Mouse (Mus musculus) gastrocnemius, postnatal 14 days (tissue): ENCODE measurements around the gene Sass6. TPM values are rescaled to one million over a fixed set of nuclear protein-coding genes. Genes with fewer than 3 reads are reported as not detected.
A peak's percentile ranks its signal among the peaks of the same experiment; 100 is the strongest.
"Not testable (repeated sequence)": the region's sequence is repeated elsewhere in the genome, so short reads cannot be mapped to it uniquely, and the experiment has no call there.

Experiments used
- DNase-seq: peaks from one replicate; pipeline ENCODE4 v3.0.0; 2021; ENCODE audit warnings: mixed read lengths
- intact Hi-C: fragments of 180-260 bp; cut with DNase I; formaldehyde crosslinking; loops from one replicate; pipeline ENCODE4 v1.15.1; 2025; ENCODE audit warnings: low total_unique reads
- long read RNA-seq, 2 experiments: library from polyadenylated mRNA; stranded (forward); transcript quantifications; one replicate each; pipeline ENCODE4 v2.0.0; 2021
- total RNA-seq, 2 experiments: library from RNA; stranded (reverse); gene quantifications; 2 replicates each; pipeline ENCODE4 v1.2.3; 2021

Gene Sass6
- total RNA-seq = 1 to 10 TPM; 3.0 to 3.4 TPM
- long read RNA-seq, experiment 1 = 0 reads
- long read RNA-seq, experiment 2, partial matches to known transcripts = 0 of 1 reads
- long read RNA-seq, experiment 2, other reads (novel, unspliced or antisense) = 0 of 1 reads

DNA sequence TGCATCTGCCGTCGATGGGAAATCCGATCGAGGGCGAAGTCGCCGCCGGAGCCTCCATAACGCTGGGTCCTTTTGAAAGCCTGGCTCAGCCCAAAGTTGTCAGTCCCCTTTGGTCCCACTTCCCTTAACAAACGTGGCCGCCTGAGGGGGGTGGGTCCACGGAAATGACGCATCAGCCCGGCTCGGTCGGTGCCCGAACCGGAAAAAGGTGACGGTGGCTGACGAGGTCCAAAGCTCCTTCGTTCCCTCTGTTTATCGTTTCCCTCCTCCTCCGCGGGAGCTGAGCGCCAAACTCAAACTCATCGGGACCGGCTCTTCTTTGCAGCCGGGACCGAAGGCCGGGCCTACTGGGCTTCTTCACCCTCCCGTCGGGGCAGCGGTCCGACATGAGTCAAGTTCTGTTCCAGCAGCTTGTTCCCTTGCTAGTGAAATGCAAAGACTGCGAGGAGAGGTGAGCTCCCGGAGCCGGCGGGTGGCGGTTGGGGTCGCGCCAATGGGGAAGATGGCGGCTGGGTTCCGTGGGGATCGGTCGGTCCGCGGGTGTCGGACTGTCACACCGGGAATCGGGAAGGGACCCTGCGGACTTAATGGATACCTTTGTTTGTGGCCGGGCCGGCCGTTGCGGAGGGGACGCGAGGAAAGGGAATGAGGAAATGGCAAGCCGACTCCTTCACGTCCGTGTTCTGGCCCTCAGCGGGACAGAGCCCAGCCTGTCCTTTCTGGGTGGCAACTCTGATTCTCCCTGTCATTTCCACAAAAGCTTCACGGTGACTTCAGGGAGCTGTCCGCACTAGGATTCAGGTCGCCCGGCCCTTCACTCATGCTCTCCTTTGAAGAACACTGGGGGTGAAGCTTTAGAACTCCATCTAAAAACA, at the start of gene Sass6:
Gene Sass6 (plus strand): TSS at position 255 of the 875 bp plus-strand sequence.
- intact Hi-C loops = loop anchor here (10.0 kb wide), 1 partner anchor 70 kb away; the partner anchor contains the start of gene Mfsd14a
- peak; percentile 99 for DNase-seq

DNA sequence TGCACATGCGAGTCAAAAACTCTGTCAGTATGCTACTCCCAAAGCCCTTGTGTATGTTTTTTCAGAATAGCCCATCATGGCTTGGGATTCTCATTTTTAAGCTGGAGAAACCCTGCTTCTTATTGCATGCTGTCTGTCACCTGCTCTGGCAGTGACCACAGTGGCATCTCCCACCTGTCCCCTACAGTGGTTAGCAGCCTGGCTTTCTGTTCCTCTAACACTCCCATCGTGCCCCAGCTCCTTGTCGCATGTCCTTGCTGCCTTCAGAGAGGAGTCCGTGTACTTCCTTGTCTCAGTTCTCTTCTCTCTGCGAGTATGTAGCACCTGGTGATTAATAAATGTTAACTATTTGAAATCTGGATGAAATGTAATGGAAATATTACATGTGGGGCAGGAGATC, 47.4 kb upstream of the Sass6 start:
- no peak for DNase-seq
- intact Hi-C loops = no loop called here

DNA sequence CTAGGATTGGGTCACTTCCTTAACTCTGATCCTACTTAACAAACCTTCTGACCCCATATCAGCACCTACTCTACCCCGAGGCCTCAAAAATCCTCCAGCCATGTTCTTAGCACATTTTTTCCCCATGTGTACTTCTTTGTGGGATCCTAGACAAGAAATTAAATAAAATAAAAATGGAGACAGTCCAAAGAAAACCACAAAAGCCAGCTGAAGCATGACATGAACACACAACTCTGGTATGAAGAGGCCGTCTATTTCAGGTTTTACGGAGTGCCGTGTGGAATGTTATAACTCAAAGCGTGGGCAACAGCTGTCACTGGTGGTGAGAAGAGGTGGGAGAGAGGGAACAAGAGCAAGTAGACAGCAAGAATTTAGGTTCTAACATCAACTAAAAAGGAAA, 43.4 kb upstream of the Sass6 start:
- intact Hi-C loops = no loop called here
- DNase-seq = no peak

DNA sequence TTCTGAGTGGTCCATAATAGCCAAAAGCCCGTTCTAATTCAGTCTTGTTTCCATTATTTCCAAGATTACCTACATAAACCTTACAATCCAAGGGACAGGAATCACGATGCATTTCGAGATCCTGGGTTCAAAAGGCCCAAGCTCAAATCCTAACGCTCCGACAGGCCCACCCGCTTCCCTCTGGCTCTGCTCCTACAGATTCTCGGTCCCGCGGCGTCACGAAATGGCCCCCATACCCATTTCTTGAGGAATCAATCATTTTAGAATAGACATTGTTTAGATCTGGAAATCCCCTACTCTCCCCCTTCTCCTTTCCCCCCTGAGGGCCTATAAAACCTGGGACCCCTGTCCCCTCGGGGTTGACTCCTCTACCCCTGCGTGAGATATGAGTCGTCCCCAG, 33.5 kb upstream of the Sass6 start:
- intact Hi-C loops, DNase-seq: not testable (repeated sequence)

DNA sequence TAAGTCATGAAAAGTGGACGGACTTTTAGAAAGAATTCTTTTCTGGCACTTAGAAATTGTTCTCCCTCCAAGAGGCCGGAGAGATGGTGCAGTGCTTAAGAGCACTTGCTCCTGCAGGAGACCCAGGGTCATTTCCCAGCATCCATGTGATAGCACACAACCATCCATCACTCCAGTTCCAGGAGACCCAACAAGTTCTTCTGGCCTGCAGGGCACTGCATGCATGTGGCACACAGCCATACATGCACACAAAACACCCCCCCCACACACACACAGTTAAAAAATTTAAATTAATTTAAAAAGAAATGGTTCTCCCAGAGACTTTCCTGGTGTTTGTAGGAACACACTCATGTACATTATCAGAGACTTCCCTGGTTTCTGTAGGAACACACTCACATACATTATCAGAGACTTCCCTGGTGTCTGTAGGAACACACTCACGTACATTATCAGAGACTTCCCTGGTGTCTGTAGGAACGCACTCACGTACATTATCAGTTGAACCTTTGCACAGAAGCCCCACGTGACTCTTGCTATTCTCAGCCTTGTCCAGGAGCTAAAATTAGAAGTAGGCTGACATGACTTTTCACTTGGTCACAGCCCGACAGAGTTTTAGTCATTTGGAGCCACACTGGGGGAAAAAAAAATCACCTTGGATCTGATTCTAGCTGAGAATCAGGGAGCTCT, 32.2 kb upstream of the Sass6 start, which contains the start of gene Lrrc39:
Gene Lrrc39 (plus strand): TSS at position 566 of the 687 bp plus-strand sequence.
- no peak for DNase-seq
- intact Hi-C loops = no loop called here

DNA sequence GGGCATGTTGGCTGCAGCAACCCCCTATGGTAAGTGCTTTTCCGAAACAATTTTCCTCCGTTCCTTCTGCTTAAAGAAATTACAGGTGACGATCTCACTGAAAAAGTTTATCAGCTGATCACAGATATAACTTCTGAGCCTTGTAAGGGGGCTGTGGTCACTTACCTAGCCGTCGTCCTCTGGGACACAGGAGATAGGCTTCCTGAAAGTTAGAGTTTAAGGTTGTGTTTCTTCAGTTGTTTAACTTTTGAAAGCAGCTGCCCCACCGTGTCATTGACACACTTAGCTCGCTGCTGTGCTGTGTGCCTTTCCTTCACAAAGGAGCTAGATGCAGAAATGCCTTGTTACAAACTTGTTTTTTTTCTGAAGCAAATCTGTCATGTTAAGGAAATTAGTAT, 31.7 kb upstream of the Sass6 start:
- intact Hi-C loops = no loop called here
- no peak for DNase-seq

DNA sequence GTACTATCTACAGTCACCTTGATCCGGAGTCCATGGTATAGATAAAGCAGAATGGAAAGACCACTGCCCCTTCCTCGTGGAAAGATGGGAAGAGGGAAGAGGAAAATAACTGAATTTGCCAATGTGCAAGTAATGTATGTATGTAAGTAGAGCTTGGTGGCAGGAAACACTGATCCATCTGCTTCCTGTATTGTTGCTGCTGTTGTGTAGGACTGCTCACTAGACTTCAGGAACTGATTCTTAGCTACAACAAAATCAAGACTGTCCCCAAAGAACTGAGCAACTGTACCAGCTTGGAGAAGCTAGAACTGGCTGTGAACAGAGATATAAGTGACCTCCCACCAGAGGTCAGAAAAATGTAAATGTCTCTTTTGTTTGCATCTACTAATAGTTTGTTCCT, 24.2 kb upstream of the Sass6 start:
- intact Hi-C loops = no loop called here
- DNase-seq = no peak

DNA sequence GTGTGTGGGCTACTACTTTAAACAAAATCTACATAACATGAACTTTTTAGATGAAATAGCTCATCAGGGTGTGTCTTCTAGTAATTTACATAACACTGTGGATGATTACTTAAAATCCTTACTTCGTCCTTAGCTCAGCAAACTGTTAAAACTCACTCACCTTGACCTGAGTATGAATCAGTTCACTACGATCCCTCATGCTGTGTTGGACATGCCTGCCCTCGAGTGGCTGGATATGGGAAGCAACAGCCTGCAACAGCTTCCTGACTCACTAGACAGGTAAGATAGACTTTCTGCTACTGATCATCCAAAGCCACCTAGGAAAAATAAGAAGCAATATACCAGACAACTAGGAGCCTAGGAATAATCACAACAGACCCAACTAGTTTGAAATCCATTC, 17.5 kb upstream of the Sass6 start:
- intact Hi-C loops = no loop called here
- DNase-seq = no peak

DNA sequence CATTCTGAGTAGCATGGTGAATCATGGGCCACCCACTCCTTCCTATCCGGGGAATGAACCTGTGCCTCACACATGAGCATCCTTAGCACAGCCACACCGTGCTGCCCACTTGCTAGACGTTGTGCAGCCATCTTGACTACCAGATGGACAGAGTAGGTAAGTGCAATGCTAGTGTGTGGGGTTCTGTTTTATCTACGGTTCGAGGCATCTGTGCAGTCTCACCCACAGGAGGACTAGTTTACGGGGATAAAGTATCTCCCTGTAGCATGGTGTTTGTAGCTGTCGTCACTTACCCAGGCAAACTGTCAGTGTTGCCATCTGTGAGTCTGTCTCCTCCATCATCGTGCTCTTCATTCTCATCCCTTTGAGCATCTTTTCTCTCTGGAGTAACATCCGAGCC, 12.6 kb upstream of the Sass6 start:
- DNase-seq = no peak
- intact Hi-C loops = loop anchor here (10.0 kb wide), 1 partner anchor 67 kb away; the partner anchor contains the start of gene Dbt

DNA sequence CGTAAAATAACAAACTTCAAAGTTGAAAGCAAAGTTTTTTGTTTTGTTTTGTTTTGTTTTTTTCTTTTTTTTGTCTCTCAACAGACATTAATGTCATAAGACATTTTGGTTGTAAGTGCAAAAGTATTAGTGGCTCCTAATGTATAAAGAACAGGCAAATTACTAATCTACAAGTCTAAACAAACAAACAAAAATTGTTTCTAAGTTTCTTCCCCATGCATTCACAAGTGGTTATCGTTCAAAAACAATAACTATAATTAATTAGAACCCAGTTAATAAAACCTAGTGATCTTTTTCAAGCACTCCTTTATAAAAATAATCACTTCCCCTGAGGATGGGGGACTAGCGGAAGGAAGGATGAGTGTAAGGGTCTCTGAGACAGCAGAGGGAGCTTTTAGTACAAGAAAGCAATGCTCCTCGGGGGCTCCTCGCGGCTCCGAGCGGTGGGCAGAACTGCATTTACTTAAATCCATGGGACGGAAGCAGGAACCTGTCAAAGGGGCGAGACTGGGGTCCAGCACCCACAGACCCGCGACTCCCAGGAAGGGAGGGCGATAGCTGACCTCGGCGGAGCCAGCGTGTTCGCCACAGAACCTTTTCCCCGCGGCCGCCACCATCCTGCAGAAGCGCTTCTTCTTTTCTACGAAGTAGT, 580 bp upstream of the Sass6 start:
- intact Hi-C loops = loop anchor here (10.0 kb wide), 1 partner anchor 71 kb away; the partner anchor contains the start of gene Mfsd14a
- no peak for DNase-seq

DNA sequence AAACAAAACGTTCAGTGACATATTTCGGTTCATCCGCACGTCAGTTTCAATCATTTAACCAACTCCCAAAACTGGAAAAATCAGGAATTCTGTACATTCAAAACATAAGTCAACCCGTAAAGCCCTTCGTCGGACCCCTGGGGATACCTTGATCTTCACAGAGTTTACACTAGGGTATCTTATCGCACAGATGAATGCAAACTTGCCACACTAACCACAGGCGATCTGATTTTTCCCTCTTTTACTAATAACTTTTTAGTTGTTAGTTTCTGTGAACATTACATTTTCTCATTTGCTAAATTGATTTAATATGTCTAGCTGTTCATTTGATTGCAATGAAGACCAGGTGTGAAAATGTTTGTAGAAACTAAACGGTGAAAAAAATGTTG, 815 bp downstream of the Sass6 start:
- intact Hi-C loops = loop anchor here (10.0 kb wide), 1 partner anchor 69 kb away; the partner anchor contains the start of gene Mfsd14a
- no peak for DNase-seq

DNA sequence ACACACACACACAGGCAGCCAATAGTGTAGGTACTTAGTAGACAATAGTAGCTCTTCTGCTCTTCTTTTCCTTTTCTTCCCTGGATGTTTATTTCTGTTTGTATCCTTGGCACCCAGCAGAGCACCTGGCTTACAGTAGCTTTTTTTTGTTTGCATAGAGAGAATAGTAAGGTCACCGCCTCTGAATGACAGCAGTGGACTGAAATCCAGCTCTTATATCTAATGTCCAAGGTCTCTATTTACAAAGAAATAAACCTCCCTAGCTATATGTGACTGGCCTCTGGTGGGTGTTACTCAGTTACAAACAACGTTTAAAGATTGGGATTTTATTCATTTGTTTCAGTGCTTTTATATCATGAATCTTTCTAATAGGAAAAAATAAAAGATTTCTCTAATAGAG, 4.9 kb downstream of the Sass6 start:
- intact Hi-C loops = loop anchor here (10.0 kb wide), 1 partner anchor 65 kb away; the partner anchor contains the start of gene Mfsd14a
- DNase-seq = no peak

DNA sequence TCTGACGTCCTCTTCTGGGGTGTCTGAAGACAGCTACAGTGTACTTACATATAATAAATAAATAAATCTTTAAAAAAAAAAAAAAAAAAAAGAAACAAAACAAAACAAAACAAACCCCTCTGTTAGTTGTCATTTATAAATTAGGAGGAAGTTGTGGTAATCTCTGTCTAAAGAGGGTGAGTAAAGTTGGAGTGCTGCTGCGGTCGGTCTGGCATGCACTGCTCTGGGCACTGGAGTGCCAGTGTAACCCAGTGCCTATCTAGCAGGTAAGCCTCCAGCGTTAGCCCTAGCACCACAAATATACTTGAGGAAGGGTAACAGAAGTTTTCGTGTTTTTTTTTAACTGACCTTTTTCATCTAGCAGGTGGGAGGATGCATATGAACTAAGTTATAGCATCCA, 6.2 kb downstream of the Sass6 start:
- no peak for DNase-seq
- intact Hi-C loops = no loop called here

DNA sequence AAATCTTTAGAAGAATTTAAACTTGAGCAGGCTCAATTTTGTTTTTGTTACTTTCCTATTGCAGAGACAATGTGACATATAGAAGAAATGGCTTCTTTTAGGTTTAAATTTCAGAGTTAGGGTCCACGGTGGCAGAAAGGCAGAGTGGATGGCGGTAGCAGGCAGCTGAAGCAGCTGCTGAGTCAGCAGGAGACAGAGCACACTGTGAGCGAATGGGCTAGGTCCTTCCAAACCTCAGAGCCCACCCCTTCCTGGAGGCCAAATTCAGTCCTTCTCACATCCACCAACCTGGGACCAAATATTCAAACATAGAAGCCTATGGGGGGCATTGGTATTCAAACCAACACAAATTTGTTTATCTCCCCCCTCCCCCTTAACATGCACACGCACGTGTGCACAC, 7.0 kb downstream of the Sass6 start:
- intact Hi-C loops = no loop called here
- DNase-seq = no peak

DNA sequence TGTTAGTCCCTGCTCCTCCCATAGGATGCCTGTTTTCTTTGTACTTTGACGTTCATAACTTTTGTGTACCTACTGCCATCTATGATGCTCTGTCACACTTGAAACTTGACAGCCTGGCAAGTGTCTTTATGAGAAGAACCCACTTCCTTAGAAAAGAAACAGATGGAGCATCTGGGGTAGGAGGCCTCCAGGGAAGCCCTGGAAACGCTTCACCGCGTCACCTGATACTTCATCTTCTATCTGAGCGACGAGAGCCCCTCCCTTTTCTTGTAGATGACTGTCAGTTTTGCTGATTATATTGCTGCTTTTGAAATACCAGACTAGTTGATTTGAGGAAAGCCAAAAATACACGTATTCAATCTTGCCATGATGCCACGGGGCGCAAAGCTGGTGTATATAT, 9.8 kb downstream of the Sass6 start:
- intact Hi-C loops = no loop called here
- no peak for DNase-seq

DNA sequence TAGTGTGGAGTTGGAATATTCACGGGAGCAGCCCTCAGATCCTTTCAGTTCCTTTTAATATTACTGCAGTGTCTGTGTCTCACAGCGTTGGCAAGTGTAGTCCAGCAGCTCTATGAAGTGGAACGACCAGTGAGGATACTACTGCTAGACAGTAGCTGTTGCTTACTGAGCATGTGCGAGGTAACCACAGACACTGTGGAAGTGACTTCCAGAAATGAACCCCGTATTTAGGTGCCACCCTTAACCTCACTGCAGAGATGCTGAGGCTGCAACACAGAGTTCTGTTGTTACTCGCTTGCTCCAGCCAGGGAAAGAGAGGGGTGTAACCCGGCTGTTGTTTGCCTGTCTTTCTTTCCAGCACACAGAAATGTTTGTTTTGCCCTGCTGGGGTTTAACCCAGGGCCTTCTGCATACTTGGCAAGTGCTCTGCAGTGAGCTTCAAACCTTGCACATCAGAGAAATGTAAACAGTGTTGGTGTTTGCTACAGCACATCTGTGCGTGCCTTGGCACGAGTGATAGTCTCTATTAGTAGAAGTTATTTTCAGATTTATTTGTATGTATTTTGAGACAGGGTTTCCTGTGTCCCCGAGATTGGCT, 19.6 kb downstream of the Sass6 start, which contains the start of gene Trmt13:
Gene Trmt13 (minus strand): TSS at position 293 of the 598 bp plus-strand sequence.
- intact Hi-C loops = no loop called here
- DNase-seq = no peak

DNA sequence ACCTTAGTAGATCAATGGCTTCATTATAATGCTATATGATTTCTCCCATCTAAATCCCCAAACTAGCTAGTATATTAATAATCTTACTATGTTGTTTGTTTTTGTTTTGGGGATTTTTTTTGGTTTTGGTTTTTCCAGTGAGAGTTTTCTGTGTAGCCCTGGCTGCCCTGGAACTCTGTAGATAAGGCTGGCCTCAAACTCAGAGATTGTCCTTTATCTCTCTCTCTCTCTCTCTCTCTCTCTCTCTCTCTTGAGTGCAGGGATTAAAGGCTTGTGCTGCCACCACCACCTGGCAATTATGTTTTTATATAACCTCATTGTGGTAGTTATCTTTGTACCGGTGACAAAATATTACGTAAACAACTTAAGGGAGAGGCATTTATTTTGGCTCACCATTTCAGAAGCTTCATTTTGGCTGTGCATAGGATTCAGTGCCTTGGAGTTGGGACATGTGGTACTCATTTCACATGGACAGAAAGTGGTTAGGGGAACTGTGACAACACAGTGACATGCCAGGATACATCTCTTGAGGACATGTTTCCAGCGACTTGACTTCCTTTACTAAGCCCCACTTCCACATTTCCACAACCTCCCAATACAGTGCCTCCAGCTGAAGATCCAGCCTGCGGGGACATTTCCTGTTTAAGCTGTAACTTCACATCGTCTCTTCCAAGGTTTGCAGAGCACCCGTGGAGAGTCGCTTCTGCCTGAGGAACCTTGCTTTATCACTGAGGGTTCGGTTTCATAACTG, 20.7 kb downstream of the Sass6 start:
- intact Hi-C loops = no loop called here
- DNase-seq = no peak

DNA sequence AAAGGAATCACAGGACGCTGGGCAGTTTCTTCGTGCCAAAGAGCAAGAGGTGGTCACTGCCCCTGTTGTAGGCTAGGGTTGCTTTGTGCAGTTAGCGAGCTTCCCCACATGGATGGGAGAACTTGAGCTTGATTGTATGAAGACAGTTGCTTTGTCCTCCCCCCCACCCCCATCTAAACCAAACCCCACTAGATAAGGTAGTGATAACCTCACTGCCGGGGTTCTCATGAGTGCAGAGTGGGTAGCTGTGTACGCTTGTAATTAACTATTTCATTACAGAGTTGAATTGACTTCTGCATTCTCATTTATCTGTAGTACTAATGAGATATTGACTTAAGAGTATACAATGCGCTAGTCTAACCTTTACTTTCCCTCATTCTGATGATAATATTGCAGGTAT, 24.1 kb downstream of the Sass6 start:
- no peak for DNase-seq
- intact Hi-C loops = no loop called here
